Mouse (Mus musculus) stomach, postnatal 0 days (tissue): ENCODE results near the gene Erg.

Source experiments
- CTCF ChIP-seq: IDR thresholded peaks from 2 replicates; pipeline ENCODE4 v1.5.1; 2016; ENCODE audit warnings: antibody characterized with exemption, low read depth, mild to moderate bottlenecking, moderate library complexity
- EP300 ChIP-seq: optimal IDR thresholded peaks from 2 replicates; pipeline ENCODE3; 2016; ENCODE audit warnings: antibody characterized with exemption

- TF ChIP-seq CTCF (no peak), EP300 (no peak)
These were observed 172.9 kb downstream of the Erg start for GRCm38 (mm10) chr16:95413401-95413959.
